Mouse (Mus musculus) spleen, postnatal 36 days (tissue): ENCODE data around the gene Nprl2.
"Not testable (repeated sequence)": the region's sequence is repeated elsewhere in the genome, so short reads cannot be mapped to it uniquely, and the experiment has no call there.

Source experiments
- DNase-seq, 2 experiments: peaks; one replicate each; pipeline ENCODE4 v3.0.0; 2022; ENCODE audit warnings: low spot score in 2 of 2, mixed read lengths in 1 of 2

The Nprl2 gene

DNA sequence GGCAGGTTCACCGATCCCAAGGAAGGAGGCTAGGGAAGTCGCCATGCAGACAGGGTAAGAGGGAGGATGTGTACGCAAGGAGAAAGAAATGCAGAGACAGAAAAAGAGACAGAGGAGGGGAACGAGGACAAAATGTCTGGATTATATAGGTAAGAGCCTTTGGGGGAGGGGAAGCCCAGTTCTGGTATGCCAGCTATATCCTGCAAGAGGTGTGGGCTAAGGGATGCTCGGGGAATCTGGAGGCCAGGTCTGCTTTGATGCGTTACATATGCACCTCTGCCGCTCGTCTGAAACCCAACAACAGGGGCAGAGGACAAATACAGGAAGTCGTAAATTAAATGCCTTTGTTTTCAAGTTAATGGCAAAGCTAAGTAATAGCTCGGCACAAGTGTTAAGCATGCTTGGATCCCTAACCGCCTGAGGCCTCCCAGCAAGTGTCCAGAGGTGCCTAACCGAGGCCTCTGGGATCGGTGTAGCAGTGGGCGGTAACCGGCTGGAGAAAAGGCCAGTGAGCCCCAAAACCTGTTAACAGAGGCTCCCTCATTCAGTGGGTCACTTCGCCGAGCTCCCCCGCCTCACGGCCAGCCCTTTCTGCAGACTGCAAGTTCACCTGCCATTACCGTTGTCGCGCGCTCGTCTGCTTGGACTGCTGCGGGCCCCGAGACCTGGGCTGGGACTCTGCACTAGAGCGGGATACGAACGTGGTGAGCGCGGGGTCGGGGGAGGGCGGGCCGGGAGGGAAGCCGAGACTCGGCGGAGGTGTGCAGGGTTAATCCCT, 11.7 kb downstream of the Nprl2 start:
- DNase-seq = peak; percentile 45 to 46

- DNase-seq = peak; percentile 95 to 97
Observed at GRCm38 (mm10) chr9:107554319-107554825, 12.3 kb downstream of the Nprl2 start.

DNA sequence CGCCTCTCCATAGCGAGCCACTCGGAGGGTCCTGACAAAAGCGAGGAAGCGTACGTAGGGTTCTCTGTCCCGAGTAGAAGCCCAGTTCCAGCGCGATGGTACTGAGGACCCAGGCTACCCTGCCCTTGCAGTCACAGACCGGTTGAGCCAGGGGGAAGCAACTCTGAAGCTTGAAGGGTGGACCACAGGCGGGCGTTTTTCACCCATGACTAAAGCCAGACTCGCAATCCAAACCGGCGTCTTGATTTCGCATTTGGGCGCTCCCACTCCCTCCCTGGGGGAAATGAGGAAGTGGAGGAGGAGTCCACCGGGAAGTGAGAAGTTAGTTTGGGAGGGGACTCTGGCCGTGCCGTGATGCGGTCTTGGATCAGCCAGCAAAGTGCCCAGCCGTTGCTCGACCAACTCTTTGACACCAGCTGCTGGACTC, 13.0 kb downstream of the Nprl2 start:
- DNase-seq = peak; percentile 55 to 65

- no peak for DNase-seq
Observed at GRCm38 (mm10) chr9:107555701-107556100, 13.7 kb downstream of the Nprl2 start.

DNA sequence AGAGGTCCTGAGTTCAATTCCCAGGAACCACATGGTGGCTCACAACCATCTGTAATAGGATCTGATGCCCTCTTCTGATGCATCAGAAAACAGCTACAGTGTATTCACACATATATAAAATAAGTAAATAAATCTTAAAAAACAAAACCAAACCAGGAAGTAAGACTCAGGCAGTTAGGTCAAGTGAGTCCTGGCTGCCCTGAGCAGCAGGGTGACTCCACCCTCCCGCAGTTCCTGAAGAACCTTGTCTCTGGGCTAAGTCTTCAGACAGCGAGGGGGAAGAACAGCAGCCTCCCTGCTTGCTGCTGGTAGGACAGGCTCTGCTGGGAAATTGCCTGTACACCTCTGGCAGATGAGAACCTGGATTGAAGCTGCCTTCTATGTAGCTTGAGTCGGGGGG, 14.3 kb downstream of the Nprl2 start:
- no peak for DNase-seq

- DNase-seq = peak; percentile 96
Observed at GRCm38 (mm10) chr9:107563029-107563581, 21.1 kb downstream of the Nprl2 start, which contains the start of gene Tusc2. TSS of gene Tusc2 (plus strand) at chr9:107563255.

GRCm38 (mm10) chr9:107565556-107565955, 23.5 kb downstream of the Nprl2 start:
- DNase-seq = not testable (repeated sequence)

DNA sequence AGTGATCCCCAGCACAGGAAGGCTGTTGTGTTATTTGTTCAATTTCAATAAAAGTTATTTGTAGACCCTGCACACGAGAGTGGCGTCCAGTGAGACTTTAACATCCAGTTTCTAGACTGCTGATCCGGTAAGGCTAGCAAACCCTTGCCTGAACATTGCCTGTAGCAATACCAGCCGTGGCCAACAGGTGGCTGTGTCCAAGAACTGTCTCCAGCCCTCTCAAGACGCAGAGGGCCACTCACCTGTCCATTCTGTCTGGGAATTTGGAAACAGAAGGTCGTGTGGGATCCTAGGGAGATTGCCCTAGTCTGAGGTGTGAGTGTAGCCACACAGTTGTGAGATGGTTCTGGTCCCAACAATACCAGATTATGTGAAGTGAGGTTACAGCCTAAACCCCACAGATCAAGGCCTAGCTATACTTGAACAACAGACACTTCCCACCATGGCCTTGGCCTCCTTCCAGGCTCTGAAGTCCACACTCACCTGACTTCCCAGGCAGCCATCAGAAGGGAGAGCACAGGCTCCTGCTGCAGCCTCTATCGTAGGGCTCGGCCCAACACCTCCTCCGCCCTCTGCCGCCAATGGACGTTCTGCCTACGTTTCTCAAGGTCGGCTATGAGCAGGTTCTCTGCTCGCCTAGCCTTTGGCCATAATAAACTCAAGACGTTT, 24.1 kb downstream of the Nprl2 start:
- peak; percentile 71 to 75 for DNase-seq

DNA sequence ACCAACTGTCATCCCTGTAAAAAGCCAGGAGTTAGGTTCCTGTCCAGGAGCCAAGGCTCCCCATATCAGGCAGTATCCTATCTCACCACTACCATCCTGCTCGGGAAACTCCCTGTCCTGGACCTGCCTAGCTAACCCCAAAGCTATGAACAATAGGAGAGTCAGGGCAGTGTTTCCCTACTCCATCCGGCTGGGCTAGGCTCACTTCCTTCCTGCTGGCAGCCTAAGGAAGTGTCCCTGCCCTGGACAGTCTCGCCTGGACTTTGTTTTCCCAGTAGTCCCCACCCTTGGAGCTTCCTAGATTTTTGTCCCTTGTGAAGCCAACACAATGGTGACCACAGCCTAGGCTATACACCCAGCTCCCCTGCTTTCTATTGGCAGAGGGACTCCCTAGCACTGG, 24.8 kb downstream of the Nprl2 start:
- DNase-seq = no peak

- no peak for DNase-seq
Observed at GRCm38 (mm10) chr9:107567702-107568319, 25.8 kb downstream of the Nprl2 start, which contains the start of gene Hyal2. TSS of gene Hyal2 (plus strand) at chr9:107567945.

DNA sequence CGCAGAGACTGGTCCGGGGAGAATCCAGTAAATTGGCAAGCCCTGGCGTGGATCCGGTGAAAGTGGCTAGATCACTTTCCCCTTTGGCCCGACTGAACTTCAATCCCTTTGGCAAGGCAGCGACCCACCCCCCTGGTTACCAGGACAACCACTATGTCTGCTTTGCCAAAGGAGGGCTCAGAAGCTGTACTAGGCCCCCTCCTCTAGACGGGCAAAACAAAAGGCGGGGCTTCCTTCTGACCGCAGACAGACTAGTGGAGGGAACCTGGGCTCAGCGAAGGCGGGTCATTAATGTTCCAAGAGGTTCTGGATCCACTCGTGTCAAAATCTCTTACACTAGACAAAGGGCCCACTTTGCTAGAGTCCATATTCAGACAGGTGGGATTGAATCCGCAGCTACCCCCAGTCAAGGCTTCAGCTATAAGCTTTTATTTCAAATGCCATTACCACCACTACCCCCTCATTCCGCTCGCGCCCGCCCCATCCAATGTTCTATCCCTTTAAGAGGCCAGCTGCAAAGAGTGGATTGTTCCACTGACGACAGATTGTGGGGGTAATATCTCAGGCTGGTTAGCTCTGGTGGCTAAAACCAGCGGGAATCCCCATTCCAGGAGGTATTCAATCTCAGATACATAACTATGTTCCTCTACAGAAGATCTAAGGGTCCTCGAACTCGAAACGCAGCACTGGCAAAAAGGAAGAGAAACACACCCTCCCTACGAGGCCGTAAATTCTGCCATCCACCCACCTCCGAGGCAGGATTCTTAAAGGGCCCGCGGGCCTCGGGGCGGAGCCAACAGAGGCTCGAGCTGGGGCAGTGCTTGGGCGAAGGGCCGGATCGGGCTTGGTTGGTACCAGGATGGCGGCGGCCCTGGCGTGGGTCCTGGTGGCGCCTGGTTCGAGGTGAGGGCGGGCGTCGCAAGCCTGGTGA, 26.6 kb downstream of the Nprl2 start:
- DNase-seq = peak; percentile 84 to 89

GRCm38 (mm10) chr9:107569270-107569669, 27.2 kb downstream of the Nprl2 start:
- no peak for DNase-seq

DNA sequence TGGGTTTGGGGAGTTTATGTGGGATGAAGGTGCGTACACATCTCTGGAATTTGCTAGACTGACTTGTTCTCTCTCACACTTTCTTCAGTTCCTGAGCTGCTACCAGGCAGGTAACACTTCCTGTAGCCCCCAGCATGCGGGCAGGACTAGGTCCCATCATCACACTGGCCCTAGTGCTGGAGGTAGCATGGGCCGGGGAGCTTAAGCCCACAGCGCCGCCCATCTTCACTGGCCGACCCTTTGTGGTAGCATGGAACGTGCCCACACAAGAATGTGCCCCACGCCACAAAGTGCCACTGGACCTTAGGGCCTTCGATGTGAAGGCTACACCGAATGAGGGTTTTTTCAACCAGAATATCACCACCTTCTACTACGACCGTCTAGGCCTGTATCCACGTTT, 28.0 kb downstream of the Nprl2 start:
- DNase-seq = no peak

DNA sequence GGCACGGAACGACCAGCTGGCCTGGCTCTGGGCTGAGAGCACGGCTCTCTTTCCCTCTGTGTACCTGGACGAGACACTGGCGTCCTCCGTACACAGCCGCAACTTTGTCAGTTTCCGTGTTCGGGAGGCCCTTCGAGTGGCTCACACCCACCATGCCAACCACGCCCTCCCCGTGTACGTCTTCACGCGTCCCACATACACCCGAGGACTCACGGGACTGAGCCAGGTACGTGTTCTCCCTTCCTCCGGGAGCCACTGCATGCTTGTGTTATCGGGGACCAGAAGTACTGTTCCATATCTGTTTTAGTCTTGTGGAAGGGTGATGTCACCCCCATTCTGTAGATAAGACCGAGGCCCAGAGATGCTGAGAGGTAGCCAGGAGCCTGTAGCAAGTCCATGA, 28.8 kb downstream of the Nprl2 start:
- DNase-seq = no peak

DNA sequence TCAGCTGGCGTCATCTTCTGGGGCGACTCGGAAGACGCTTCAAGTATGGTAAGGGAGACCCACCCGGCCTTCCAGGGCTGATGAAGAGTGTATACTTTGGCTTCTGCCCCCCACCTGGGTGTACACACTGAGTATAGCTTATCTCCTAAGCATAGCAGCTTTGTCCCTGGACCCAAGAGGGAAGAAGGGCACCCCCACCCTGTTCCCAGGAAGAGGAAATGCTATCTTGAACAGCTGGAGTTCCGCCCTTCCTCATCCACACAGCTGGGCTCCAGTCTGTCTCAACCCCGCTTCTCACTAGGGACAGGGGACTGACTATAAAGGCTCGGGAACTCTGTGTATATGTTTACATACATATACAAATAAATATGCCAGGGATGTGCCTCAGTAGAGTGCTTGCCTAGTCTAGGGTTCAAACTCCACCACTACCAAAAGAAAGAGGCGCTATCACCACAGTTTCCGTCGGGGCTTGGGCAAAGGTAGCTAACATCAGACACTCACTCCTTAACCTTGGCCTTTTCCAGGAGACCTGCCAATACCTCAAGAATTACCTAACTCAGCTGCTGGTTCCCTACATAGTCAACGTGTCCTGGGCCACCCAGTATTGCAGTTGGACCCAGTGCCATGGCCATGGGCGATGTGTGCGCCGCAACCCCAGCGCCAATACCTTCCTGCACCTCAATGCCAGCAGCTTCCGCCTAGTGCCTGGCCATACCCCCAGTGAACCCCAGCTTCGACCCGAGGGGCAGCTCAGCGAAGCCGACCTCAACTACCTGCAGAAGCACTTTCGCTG, 29.7 kb downstream of the Nprl2 start:
- DNase-seq = no peak

- DNase-seq = no peak
Observed at GRCm38 (mm10) chr9:107572327-107572662, 30.3 kb downstream of the Nprl2 start.

DNA sequence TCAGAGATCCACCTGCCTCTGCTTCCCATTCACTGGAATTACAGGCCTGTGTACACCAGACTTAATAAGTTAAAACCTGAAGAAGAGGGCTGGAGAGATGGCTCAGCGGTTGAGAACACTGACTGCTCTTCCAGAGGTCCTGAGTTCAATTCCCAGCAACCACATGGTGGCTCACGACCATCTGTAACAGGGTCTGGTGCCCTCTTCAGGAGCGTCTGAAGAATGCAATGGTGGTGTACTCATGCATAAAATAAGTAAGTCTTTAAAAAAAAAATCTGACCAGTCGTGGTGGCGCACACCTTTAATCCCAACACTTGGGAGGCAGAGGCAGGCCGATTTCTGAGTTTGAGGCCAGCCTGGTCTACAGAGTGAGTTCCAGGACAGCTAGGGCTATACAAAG, 31.7 kb downstream of the Nprl2 start:
- not testable (repeated sequence) for DNase-seq

GRCm38 (mm10) chr9:107575579-107576356, 33.7 kb downstream of the Nprl2 start:
- no peak for DNase-seq

DNA sequence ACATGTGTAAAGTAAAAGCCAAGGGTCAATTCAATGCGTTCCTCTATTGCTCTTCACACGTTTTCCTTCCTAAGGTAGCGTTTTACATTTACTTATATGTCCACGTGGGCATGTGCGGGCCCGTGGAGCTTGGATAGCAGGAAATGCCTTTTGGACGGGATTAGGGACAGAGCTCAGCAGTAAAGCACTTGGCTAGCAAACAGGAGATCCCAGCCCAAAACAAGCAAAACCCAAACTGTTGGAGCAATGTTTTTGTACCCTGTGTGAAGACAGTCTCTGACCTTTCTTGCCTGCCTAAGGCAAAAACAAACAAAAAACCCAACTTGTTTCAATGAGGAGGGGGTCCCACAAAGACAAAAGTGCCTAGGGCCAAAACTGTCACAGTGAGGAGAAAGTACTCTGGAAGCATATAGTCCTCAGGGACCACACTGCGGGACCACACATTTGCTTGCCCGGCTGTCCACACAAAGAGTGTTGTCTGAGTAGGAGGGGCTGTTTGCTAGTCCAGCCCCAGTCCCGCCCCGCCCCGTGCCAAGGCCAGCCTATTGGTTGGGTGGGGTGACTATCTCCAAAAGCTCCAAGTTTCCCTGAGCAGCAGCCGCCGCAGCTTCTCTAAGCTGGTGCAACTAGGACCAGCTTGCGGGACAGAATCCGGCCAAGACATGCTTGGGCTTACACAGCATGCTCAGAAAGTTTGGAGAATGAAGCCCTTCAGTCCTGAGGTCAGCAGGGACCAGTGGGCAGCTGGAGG, 34.5 kb downstream of the Nprl2 start, which contains the start of gene Hyal1:
Hyal1 (plus strand) TSS at position 571 of the 751 bp plus-strand sequence.
- peak; percentile 50 to 64 for DNase-seq
